Mouse (Mus musculus): ENCODE measurements around the gene Mup5. TPM values are rescaled to one million over a fixed set of nuclear protein-coding genes. Genes with fewer than 3 reads are reported as not detected.

Mup5 gene
- polyA plus RNA-seq (2012; rRNA removed), result not detected in 2 replicates
- not detected in 2 replicates for polyA plus RNA-seq (2014; fragmentation: Nextera tagmentation; extraction: Ambion mirVana)

- ATAC-seq (ENCODE audit: insufficient read depth) (no peak), DNase-seq (ENCODE audit: low read depth in 3 of 3, low spot score in 3 of 3) (no peak)
- no peak for TF ChIP-seq EP300 (IDR thresholded peaks at IDR 0.05; ENCODE audit: low read depth)
- TF ChIP-seq CTCF (IDR thresholded peaks at IDR 0.05; ENCODE audit: low read depth), result no peak
- WGBS (ENCODE audit: insufficient replicate concordance), result 48% methylated on average over 4 of the region's 4 CpGs
- no peaks in the 10 kb centered on the region for H3K36me3 ChIP-seq (replicated peaks; ENCODE audit: control insufficient read depth, insufficient read depth, low read depth)
- no peak within 1 kb of the TSS for H3K4me3 ChIP-seq (ENCODE audit: insufficient read depth in 1 of 2, low read depth in 2 of 2, low read length in 2 of 2)
- no peaks in the 10 kb centered on the region for H3K27me3 ChIP-seq (ENCODE audit: control insufficient read depth, insufficient read depth, low read length)
- H3K9me3 ChIP-seq (ENCODE audit: control insufficient read depth, low read length), result no peaks in the 10 kb centered on the region
- no peak within 1 kb of the TSS for H3K4me2 ChIP-seq (ENCODE audit: low read depth)
- H3K27ac ChIP-seq, result no peak within 1 kb of the TSS
- no peaks in the 10 kb centered on the region for H3K4me1 ChIP-seq (replicated peaks; ENCODE audit: control insufficient read depth in 2 of 2, insufficient read depth in 2 of 2, low read length in 1 of 2)
- H3K9ac ChIP-seq (replicated peaks), result no peak within 1 kb of the TSS
Observed at GRCm38 (mm10) chr4:61834952-61835708, at the start of gene Mup5. TSS of gene Mup5 (minus strand) at chr4:61835233.

GRCm38 (mm10) chr4:61858160-61858559 lies 23.1 kb upstream of the Mup5 start:
- WGBS (ENCODE audit: insufficient replicate concordance), result 46% methylated on average over 4 of the region's 4 CpGs

DNA sequence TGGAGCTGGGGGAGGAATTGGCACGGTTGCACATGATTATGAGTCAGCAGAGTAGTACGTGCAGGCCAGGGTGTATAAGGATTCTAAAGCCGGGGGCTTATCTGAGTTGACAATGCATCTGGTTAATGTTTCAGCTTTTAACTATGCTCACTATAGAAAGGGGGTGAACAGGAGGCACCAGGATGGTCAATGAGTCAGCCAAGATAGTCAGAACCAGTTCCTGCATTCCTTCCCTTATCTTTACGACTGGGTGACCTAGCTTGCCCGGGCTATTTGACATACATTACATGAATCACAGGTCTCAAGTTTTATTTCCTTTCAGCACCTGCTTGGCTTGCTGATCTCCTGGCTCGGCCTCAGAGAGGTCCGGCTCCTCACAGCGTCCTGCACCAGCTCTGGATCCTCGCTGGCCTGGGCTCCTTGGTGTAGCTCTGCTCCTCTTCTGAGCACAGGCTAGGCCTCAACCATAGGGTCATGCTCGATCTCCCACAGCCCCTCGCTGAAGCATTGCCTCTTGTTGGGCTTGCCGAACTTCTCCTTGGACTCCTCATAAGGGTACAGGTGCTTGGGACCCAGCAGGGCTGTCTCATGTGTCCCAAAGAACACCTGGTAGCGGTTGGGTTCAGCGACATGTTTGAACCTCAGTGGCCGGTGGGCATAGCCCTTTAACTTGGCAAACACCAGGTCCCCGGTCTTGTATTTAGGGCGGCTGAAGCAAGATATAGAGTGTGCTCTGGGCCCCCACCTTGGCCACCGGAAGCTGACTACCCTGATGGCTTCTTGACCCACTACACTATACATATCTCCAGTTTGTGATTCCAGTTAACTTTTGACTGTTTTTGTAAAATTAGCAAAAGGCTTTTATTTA lies 21.0 kb upstream of the Mup5 start:
- no peak for TF ChIP-seq EP300 (IDR thresholded peaks at IDR 0.05; ENCODE audit: low read depth)
- TF ChIP-seq CTCF (IDR thresholded peaks at IDR 0.05; ENCODE audit: low read depth), result no peak
- no peak overlapping the region for H3K27ac ChIP-seq
- 62% methylated on average over 18 of the region's 18 CpGs for WGBS (ENCODE audit: insufficient replicate concordance)
- H3K4me2 ChIP-seq (ENCODE audit: low read depth), result no peak overlapping the region
- H3K4me1 ChIP-seq (replicated peaks; ENCODE audit: control insufficient read depth in 2 of 2, insufficient read depth in 2 of 2, low read length in 1 of 2), result no peaks in the 10 kb centered on the region
- ATAC-seq (ENCODE audit: insufficient read depth) (no peak), DNase-seq (ENCODE audit: low read depth in 3 of 3, low spot score in 3 of 3) (no peak)
- H3K4me3 ChIP-seq (ENCODE audit: insufficient read depth in 1 of 2, low read depth in 2 of 2, low read length in 2 of 2), result no peak overlapping the region
- H3K27me3 ChIP-seq (ENCODE audit: control insufficient read depth, insufficient read depth, low read length), result no peaks in the 10 kb centered on the region
- no peaks in the 10 kb centered on the region for H3K36me3 ChIP-seq (replicated peaks; ENCODE audit: control insufficient read depth, insufficient read depth, low read depth)
- peaks cover 3% of the 10 kb centered on the region for H3K9me3 ChIP-seq (ENCODE audit: control insufficient read depth, low read length)
- H3K9ac ChIP-seq (replicated peaks), result no peak overlapping the region

More at GRCm38 (mm10) chr4:61858160-61858559, 23.1 kb upstream of the Mup5 start:
- no peak for ATAC-seq (ENCODE audit: insufficient read depth)
- H3K36me3 ChIP-seq (replicated peaks; ENCODE audit: control insufficient read depth, insufficient read depth, low read depth), result no peaks in the 10 kb centered on the region
- no peak overlapping the region for H3K27ac ChIP-seq
- no peaks in the 10 kb centered on the region for H3K27me3 ChIP-seq (ENCODE audit: control insufficient read depth, insufficient read depth, low read length)
- no peak for DNase-seq (ENCODE audit: low read depth in 3 of 3, low spot score in 3 of 3)
- no peaks in the 10 kb centered on the region for H3K9me3 ChIP-seq (ENCODE audit: control insufficient read depth, low read length)
- no peak overlapping the region for H3K4me2 ChIP-seq (ENCODE audit: low read depth)
- no peaks in the 10 kb centered on the region for H3K4me1 ChIP-seq (replicated peaks; ENCODE audit: control insufficient read depth in 2 of 2, insufficient read depth in 2 of 2, low read length in 1 of 2)
- no peak overlapping the region for H3K9ac ChIP-seq (replicated peaks)
- TF ChIP-seq EP300 (IDR thresholded peaks at IDR 0.05; ENCODE audit: low read depth), result no peak
- TF ChIP-seq CTCF (IDR thresholded peaks at IDR 0.05; ENCODE audit: low read depth), result peak; percentile 76
- no peak overlapping the region for H3K4me3 ChIP-seq (ENCODE audit: insufficient read depth in 1 of 2, low read depth in 2 of 2, low read length in 2 of 2)

- no peak overlapping the region for H3K4me3 ChIP-seq (ENCODE audit: insufficient read depth in 1 of 2, low read depth in 2 of 2, low read length in 2 of 2)
- no peak for ATAC-seq (ENCODE audit: insufficient read depth)
- H3K36me3 ChIP-seq (replicated peaks; ENCODE audit: control insufficient read depth, insufficient read depth, low read depth), result no peaks in the 10 kb centered on the region
- DNase-seq (ENCODE audit: low read depth in 3 of 3, low spot score in 3 of 3), result no peak
- H3K9me3 ChIP-seq (ENCODE audit: control insufficient read depth, low read length), result peaks cover 3% of the 10 kb centered on the region
- WGBS (ENCODE audit: insufficient replicate concordance), result 59% methylated on average over 6 of the region's 6 CpGs
- H3K4me2 ChIP-seq (ENCODE audit: low read depth), result no peak overlapping the region
- no peak for TF ChIP-seq CTCF (IDR thresholded peaks at IDR 0.05; ENCODE audit: low read depth)
- no peak for TF ChIP-seq EP300 (IDR thresholded peaks at IDR 0.05; ENCODE audit: low read depth)
- no peaks in the 10 kb centered on the region for H3K4me1 ChIP-seq (replicated peaks; ENCODE audit: control insufficient read depth in 2 of 2, insufficient read depth in 2 of 2, low read length in 1 of 2)
- H3K27ac ChIP-seq, result no peak overlapping the region
- no peaks in the 10 kb centered on the region for H3K27me3 ChIP-seq (ENCODE audit: control insufficient read depth, insufficient read depth, low read length)
- H3K9ac ChIP-seq (replicated peaks), result no peak overlapping the region
Observed at GRCm38 (mm10) chr4:61855344-61855743, 20.3 kb upstream of the Mup5 start.
